Mouse (Mus musculus): ENCODE measurements around the gene Lypd3. TPM values are rescaled to one million over a fixed set of nuclear protein-coding genes. Genes with fewer than 3 reads are reported as not detected.
A peak's percentile ranks its signal among the peaks of the same experiment; 100 is the strongest.

Lypd3 gene
- 0.76 and 0.99 TPM in 2 replicates for polyA plus RNA-seq (2014; fragmentation: Nextera tagmentation; extraction: Ambion mirVana)

GRCm38 (mm10) chr7:24636264-24636663, at the start of gene Lypd3:
Lypd3 (plus strand) TSS chr7:24636550.
- ATAC-seq (ENCODE audit: insufficient read depth, low FRiP score, low TSS enrichment) (no peak), DNase-seq (ENCODE audit: low spot score) (no peak)
- no peak within 1 kb of the TSS for H3K27ac ChIP-seq (ENCODE audit: low read depth, low read length)
- no peak within 1 kb of the TSS for H3K9ac ChIP-seq (ENCODE audit: low read length)
- H3K4me1 ChIP-seq (ENCODE audit: control insufficient read depth, insufficient read depth, low read length) = no peaks in the 10 kb centered on the region
- H3K27me3 ChIP-seq (ENCODE audit: control insufficient read depth, insufficient read depth, low read length) = peaks cover 52% of the 10 kb centered on the region
- H3K9me3 ChIP-seq (ENCODE audit: control insufficient read depth, low read length) = no peaks in the 10 kb centered on the region; the same call in 1 of the 2 replicates
- H3K4me3 ChIP-seq (ENCODE audit: low read depth, low read length) = no peak within 1 kb of the TSS
- WGBS = 13% methylated on average over 15 of the region's 15 CpGs
- H3K36me3 ChIP-seq (ENCODE audit: control insufficient read depth, insufficient read depth, low read length) = no peaks in the 10 kb centered on the region
- no peak within 1 kb of the TSS for H3K4me2 ChIP-seq (ENCODE audit: low read depth)

DNA sequence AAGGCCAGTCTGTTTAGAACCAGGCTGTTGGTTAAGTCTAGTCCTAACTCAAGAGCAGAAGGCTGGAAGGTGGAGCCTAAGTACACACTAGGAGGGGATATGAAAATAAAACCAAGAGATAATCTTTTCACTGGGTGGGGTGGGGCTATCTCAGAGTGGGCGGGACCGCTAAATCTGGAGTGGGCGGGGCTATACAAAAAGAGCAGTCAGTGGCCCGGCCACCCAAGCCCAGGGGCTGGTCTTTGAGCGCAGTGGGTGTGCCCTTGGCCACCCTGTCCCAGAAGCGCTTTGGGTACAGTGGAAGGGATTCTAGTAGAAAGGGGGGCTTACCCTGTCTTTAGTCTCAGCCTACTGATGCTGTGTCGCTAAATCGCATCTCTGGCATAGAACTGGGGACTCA, 49.5 kb upstream of the Lypd3 start:
- Histone ChIP-seq H3K36me3 (ENCODE audit: control insufficient read depth, insufficient read depth, low read length) (no peaks in the 10 kb centered on the region; the same call in 1 of the 2 replicates), H3K27me3 (ENCODE audit: control insufficient read depth, insufficient read depth, low read length) (peaks cover 29% of the 10 kb centered on the region), H3K27ac (ENCODE audit: low read depth, low read length) (no peak overlapping the region), H3K9ac (ENCODE audit: low read length) (no peak overlapping the region; the same call in 1 of the 2 replicates), H3K4me3 (ENCODE audit: low read depth, low read length) (peak overlapping the region; percentile 41), H3K4me2 (ENCODE audit: low read depth) (peak overlapping the region; percentile 71), H3K4me1 (ENCODE audit: control insufficient read depth, insufficient read depth, low read length) (no peaks in the 10 kb centered on the region), H3K9me3 (ENCODE audit: control insufficient read depth, low read length) (no peaks in the 10 kb centered on the region)
- DNase-seq (ENCODE audit: low spot score) = no peak
- ATAC-seq (ENCODE audit: insufficient read depth, low FRiP score, low TSS enrichment) = peak; percentile 48; the same call in 1 of the 2 replicates
- 12% methylated on average over 8 of the region's 8 CpGs for WGBS

DNA sequence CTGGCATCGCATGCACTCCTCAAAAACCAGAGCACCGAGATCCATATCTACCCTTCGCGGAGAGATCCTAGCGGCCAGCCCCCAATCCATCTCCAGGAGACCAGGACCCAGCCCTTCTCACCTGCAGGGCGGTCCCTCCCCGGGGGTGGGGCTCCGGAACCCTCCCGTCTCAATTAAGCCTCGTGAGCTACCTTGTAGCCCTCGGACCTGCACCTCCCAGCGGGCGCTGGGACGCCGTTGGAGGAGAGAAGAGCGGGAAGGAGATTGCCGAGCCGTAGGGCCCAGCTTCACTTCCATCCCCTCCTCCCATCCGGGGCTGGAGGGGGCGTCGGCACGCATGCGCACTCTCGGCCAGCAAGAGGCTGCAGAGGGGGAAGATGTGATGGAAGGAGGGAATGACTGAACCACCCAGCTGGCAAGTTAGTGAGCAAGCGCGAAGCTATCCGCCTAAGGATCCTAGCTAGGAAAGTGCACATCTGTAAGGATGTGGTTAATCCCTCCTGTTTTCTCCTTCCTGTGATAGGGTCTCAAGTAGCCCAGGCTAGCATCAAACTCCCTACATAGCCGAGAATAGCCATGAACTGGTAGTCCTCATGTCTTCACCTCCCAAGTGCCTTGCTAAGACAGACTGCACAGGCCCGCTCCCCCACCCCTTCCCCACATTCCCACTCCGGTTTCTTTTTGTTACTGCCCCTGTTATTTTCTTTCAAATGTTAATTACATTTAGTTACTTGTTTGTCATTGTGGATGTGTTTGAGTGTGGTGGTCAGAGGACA, 48.8 kb upstream of the Lypd3 start, which contains the start of the genes Ethe1 and Zfp575:
Ethe1 (plus strand) TSS at position 214 of the 776 bp plus-strand sequence.
Zfp575 (minus strand) TSS at position 312 of the 776 bp plus-strand sequence.
- WGBS = 7% methylated on average over 30 of the region's 30 CpGs

DNA sequence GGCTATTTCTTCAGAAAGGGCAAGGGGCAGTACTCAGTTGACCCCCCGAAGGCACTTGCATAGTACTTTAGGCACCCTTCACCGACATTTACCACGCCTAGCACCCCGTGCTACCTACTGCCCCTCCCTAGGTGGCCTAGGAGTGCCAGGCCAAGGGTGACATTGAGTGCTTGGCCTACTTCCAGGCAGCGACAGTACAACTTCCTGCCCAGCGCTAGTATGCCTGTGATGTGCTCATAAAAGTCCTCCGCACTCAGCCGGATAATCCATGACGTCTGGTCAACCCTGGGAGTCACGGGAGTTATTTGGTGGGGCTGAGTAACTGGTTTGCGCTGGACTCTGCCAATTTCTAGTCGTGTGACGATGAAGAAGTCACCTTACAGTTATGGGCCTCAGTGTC, 48.0 kb upstream of the Lypd3 start:
- H3K9ac ChIP-seq (ENCODE audit: low read length) = no peak overlapping the region
- H3K9me3 ChIP-seq (ENCODE audit: control insufficient read depth, low read length) = no peaks in the 10 kb centered on the region
- peaks cover 29% of the 10 kb centered on the region for H3K27me3 ChIP-seq (ENCODE audit: control insufficient read depth, insufficient read depth, low read length)
- H3K4me3 ChIP-seq (ENCODE audit: low read depth, low read length) = no peak overlapping the region
- no peak overlapping the region for H3K27ac ChIP-seq (ENCODE audit: low read depth, low read length)
- ATAC-seq (ENCODE audit: insufficient read depth, low FRiP score, low TSS enrichment) = no peak
- DNase-seq (ENCODE audit: low spot score) = no peak
- 87% methylated on average over 13 of the region's 13 CpGs for WGBS
- H3K36me3 ChIP-seq (ENCODE audit: control insufficient read depth, insufficient read depth, low read length) = no peaks in the 10 kb centered on the region; the same call in 1 of the 2 replicates
- no peak overlapping the region for H3K4me2 ChIP-seq (ENCODE audit: low read depth)
- H3K4me1 ChIP-seq (ENCODE audit: control insufficient read depth, insufficient read depth, low read length) = no peaks in the 10 kb centered on the region

More for the DNA sequence above, 48.8 kb upstream of the Lypd3 start, which contains the start of the genes Ethe1 and Zfp575:
- H3K4me3 ChIP-seq (ENCODE audit: low read depth, low read length) = peak within 1 kb of the TSS; percentile 41
- H3K27me3 ChIP-seq (ENCODE audit: control insufficient read depth, insufficient read depth, low read length) = peaks cover 29% of the 10 kb centered on the region
- H3K4me1 ChIP-seq (ENCODE audit: control insufficient read depth, insufficient read depth, low read length) = no peaks in the 10 kb centered on the region
- no peak within 1 kb of the TSS for H3K27ac ChIP-seq (ENCODE audit: low read depth, low read length)
- peak within 1 kb of the TSS; percentile 71 for H3K4me2 ChIP-seq (ENCODE audit: low read depth)
- DNase-seq (ENCODE audit: low spot score) (peak; percentile 83), ATAC-seq (ENCODE audit: insufficient read depth, low FRiP score, low TSS enrichment) (peak; percentile 45)
- H3K9ac ChIP-seq (ENCODE audit: low read length) = peak within 1 kb of the TSS; percentile 70
- no peaks in the 10 kb centered on the region for H3K9me3 ChIP-seq (ENCODE audit: control insufficient read depth, low read length)
- no peaks in the 10 kb centered on the region; the same call in 1 of the 2 replicates for H3K36me3 ChIP-seq (ENCODE audit: control insufficient read depth, insufficient read depth, low read length)

GRCm38 (mm10) chr7:24591735-24592134, 44.6 kb upstream of the Lypd3 start:
- DNase-seq (ENCODE audit: low spot score) (no peak), ATAC-seq (ENCODE audit: insufficient read depth, low FRiP score, low TSS enrichment) (no peak)
- Histone ChIP-seq H3K27me3 (ENCODE audit: control insufficient read depth, insufficient read depth, low read length) (peaks cover 14% of the 10 kb centered on the region), H3K9me3 (ENCODE audit: control insufficient read depth, low read length) (no peaks in the 10 kb centered on the region), H3K27ac (ENCODE audit: low read depth, low read length) (no peak overlapping the region), H3K4me1 (ENCODE audit: control insufficient read depth, insufficient read depth, low read length) (no peaks in the 10 kb centered on the region; the same call in 1 of the 2 replicates), H3K4me3 (ENCODE audit: low read depth, low read length) (no peak overlapping the region), H3K4me2 (ENCODE audit: low read depth) (no peak overlapping the region), H3K9ac (ENCODE audit: low read length) (no peak overlapping the region), H3K36me3 (ENCODE audit: control insufficient read depth, insufficient read depth, low read length) (no peaks in the 10 kb centered on the region; the same call in 1 of the 2 replicates)
- WGBS = 72% methylated on average over 5 of the region's 5 CpGs

GRCm38 (mm10) chr7:24592163-24592562, 44.2 kb upstream of the Lypd3 start:
- Histone ChIP-seq H3K9me3 (ENCODE audit: control insufficient read depth, low read length) (no peaks in the 10 kb centered on the region), H3K27me3 (ENCODE audit: control insufficient read depth, insufficient read depth, low read length) (peaks cover 13% of the 10 kb centered on the region), H3K4me2 (ENCODE audit: low read depth) (no peak overlapping the region), H3K36me3 (ENCODE audit: control insufficient read depth, insufficient read depth, low read length) (no peaks in the 10 kb centered on the region; the same call in 1 of the 2 replicates), H3K27ac (ENCODE audit: low read depth, low read length) (no peak overlapping the region), H3K9ac (ENCODE audit: low read length) (no peak overlapping the region), H3K4me3 (ENCODE audit: low read depth, low read length) (no peak overlapping the region), H3K4me1 (ENCODE audit: control insufficient read depth, insufficient read depth, low read length) (no peaks in the 10 kb centered on the region; the same call in 1 of the 2 replicates)
- no peak for ATAC-seq (ENCODE audit: insufficient read depth, low FRiP score, low TSS enrichment)
- no peak for DNase-seq (ENCODE audit: low spot score)
- 66% methylated on average over 4 of the region's 4 CpGs for WGBS

- Histone ChIP-seq H3K27ac (ENCODE audit: low read depth, low read length) (no peak overlapping the region), H3K36me3 (ENCODE audit: control insufficient read depth, insufficient read depth, low read length) (no peaks in the 10 kb centered on the region), H3K4me3 (ENCODE audit: low read depth, low read length) (no peak overlapping the region), H3K27me3 (ENCODE audit: control insufficient read depth, insufficient read depth, low read length) (peaks cover 7% of the 10 kb centered on the region), H3K4me1 (ENCODE audit: control insufficient read depth, insufficient read depth, low read length) (no peaks in the 10 kb centered on the region; the same call in 1 of the 2 replicates), H3K4me2 (ENCODE audit: low read depth) (no peak overlapping the region), H3K9ac (ENCODE audit: low read length) (no peak overlapping the region), H3K9me3 (ENCODE audit: control insufficient read depth, low read length) (no peaks in the 10 kb centered on the region)
- WGBS = 81% methylated on average over 6 of the region's 6 CpGs
- ATAC-seq (ENCODE audit: insufficient read depth, low FRiP score, low TSS enrichment) (no peak), DNase-seq (ENCODE audit: low spot score) (no peak)
Observed at GRCm38 (mm10) chr7:24592781-24593180, 43.6 kb upstream of the Lypd3 start.

DNA sequence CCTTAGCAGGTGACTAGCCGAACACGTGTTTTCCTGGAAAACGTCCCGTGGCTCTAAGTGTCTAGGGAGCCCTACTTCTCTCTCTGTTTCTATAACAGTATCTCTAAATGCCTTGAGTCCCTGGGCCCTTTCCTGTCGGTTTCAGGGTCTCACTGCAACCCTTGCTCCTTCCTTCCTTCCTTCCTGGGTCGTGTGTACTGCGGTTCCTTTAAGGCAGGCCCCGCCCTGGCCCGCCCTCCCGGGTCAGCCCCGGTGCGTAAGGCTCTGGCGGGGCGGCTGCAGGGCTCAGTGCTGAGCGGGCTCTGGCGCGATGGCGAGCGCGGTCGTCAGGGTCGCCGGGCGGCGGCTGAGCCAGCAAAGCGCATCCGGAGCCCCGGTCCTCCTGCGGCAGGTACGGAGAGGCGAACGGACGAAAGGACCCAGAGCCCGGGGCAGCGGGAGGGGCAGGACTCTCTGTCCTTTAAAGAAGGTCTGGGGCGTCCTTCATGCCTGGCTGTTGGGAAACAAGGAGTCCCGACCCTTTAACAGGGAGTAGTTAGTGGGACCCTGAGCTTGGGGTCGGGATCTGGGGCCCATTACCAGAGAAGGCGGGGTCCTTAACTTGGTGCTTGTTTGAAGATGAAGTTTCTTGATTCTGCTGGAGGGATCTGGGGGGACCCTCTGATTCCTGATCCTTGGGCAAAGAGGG, 42.6 kb upstream of the Lypd3 start:
- Histone ChIP-seq H3K27ac (ENCODE audit: low read depth, low read length) (no peak overlapping the region), H3K9ac (ENCODE audit: low read length) (peak overlapping the region; percentile 60), H3K36me3 (ENCODE audit: control insufficient read depth, insufficient read depth, low read length) (no peaks in the 10 kb centered on the region), H3K4me1 (ENCODE audit: control insufficient read depth, insufficient read depth, low read length) (no peaks in the 10 kb centered on the region; the same call in 1 of the 2 replicates), H3K4me3 (ENCODE audit: low read depth, low read length) (peak overlapping the region; percentile 52), H3K27me3 (ENCODE audit: control insufficient read depth, insufficient read depth, low read length) (peaks cover 7% of the 10 kb centered on the region), H3K4me2 (ENCODE audit: low read depth) (peak overlapping the region; percentile 66), H3K9me3 (ENCODE audit: control insufficient read depth, low read length) (no peaks in the 10 kb centered on the region)
- whole genome bisulfite sequencing = 3% methylated on average over 39 of the region's 39 CpGs
- DNase-seq (ENCODE audit: low spot score) (peak; percentile 82), ATAC-seq (ENCODE audit: insufficient read depth, low FRiP score, low TSS enrichment) (peak; percentile 94)

Data from neural tube, embryonic 11.5 days (tissue).